Mouse (Mus musculus): ENCODE results near the gene Kcna10.

GRCm38 (mm10) chr3:107150469-107150868 lies 32.4 kb upstream of the Kcna10 start:
- TF ChIP-seq CTCF (IDR thresholded peaks at IDR 0.05) (no peak), EP300 (IDR thresholded peaks at IDR 0.05; ENCODE audit: insufficient read depth, low read depth, low read length) (no peak)

Data from heart, adult 2 months (tissue).